Mouse (Mus musculus) limb, embryonic 14.5 days (tissue): ENCODE data around the gene Cdk2ap2. TPM values are rescaled to one million over a fixed set of nuclear protein-coding genes. Genes with fewer than 3 reads are reported as not detected.

Experiments used
- ATAC-seq: fragments of 200-750 bp; cut with Nextera tagmentation; 2 replicates; pipeline ENCODE4 v1.8.0; 2017; ENCODE audit warnings: low read depth, moderate number of reproducible peaks, moderate TSS enrichment; ENCODE audit not compliant: low FRiP score
- DNase-seq: peaks from one replicate; pipeline ENCODE4 v3.0.0-alpha.2; 2015; ENCODE audit warnings: low spot score
- H3K27ac ChIP-seq: fragments of 300-500 bp; sonication (generic); replicated peaks from 2 replicates; pipeline ENCODE4 v1.5.1; 2014; ENCODE audit warnings: low read depth, mild to moderate bottlenecking, low read length, moderate library complexity, mixed read lengths
- H3K27me3 ChIP-seq: fragments of 300-500 bp; sonication (generic); 2 replicates; pipeline ENCODE4 v1.6.1; 2014; ENCODE audit warnings: low read length, mixed read lengths; ENCODE audit not compliant: control insufficient read depth, insufficient read depth
- H3K36me3 ChIP-seq: fragments of 300-500 bp; sonication (generic); 2 replicates; pipeline ENCODE4 v1.6.1; 2014; ENCODE audit warnings: mild to moderate bottlenecking, low read length, moderate library complexity, mixed read lengths; ENCODE audit not compliant: control insufficient read depth, insufficient read depth
- H3K4me1 ChIP-seq: fragments of 300-500 bp; sonication (generic); 2 replicates; pipeline ENCODE4 v1.6.1; 2014; ENCODE audit warnings: antibody characterized with exemption, low read length, mixed read lengths; ENCODE audit not compliant: control insufficient read depth, insufficient read depth
- H3K4me2 ChIP-seq: fragments of 300-500 bp; sonication (generic); replicated peaks from 2 replicates; pipeline ENCODE4 v1.6.1; 2014; ENCODE audit warnings: low read depth, mild to moderate bottlenecking, low read length, moderate library complexity; ENCODE audit not compliant: severe bottlenecking
- H3K4me3 ChIP-seq: fragments of 300-500 bp; sonication (generic); replicated peaks from 2 replicates; pipeline ENCODE4 v1.5.1; 2014; ENCODE audit warnings: low read length
- H3K9ac ChIP-seq: fragments of 300-500 bp; sonication (generic); 2 replicates; pipeline ENCODE4 v1.6.1; 2014; ENCODE audit warnings: mild to moderate bottlenecking, low read depth, low read length, moderate library complexity; ENCODE audit not compliant: severe bottlenecking
- H3K9me3 ChIP-seq: fragments of 300-500 bp; sonication (generic); 2 replicates; pipeline ENCODE4 v1.6.1; 2016; ENCODE audit warnings: low read length; ENCODE audit not compliant: control insufficient read depth
- POLR2A ChIP-seq: fragments of 200-500 bp; IDR thresholded peaks from 2 replicates; pipeline ENCODE4 v1.8.0; 2012; ENCODE audit warnings: inconsistent platforms, mild to moderate bottlenecking, moderate library complexity, borderline replicate concordance; ENCODE audit not compliant: insufficient read depth, insufficient read length; ENCODE audit errors: extremely low read depth
- WGBS: fragments of 180-500 bp; shearing (Covaris S2); extraction: QIAGEN DNeasy Blood & Tissue Kit; methylation state at CpG from one replicate; pipeline ENCODE4 v1.1.7; 2014; 5-methylcytosine and 5-hydroxymethylcytosine counted together
- polyA plus RNA-seq, 2 experiments: library from polyadenylated mRNA; depleted of rRNA in 1 of 2; stranded (reverse) in 1 of 2; unstranded in 1 of 2; fragments of >200 nt; fragmentation: Nextera tagmentation in 1 of 2; extraction: Ambion mirVana in 1 of 2; gene quantifications; 2 replicates each; pipeline versions ENCODE4 v1.2.1 to v1.2.3; 2012 to 2014

Gene Cdk2ap2
- polyA plus RNA-seq, 2 experiments: 45.2 to 67.6 TPM

- Histone ChIP-seq H3K4me3 (no peak overlapping the region), H3K36me3 (peaks cover 73% of the 10 kb centered on the region)
Observed at GRCm38 (mm10) chr19:4115816-4116215, 18.8 kb downstream of the Cdk2ap2 start.

DNA sequence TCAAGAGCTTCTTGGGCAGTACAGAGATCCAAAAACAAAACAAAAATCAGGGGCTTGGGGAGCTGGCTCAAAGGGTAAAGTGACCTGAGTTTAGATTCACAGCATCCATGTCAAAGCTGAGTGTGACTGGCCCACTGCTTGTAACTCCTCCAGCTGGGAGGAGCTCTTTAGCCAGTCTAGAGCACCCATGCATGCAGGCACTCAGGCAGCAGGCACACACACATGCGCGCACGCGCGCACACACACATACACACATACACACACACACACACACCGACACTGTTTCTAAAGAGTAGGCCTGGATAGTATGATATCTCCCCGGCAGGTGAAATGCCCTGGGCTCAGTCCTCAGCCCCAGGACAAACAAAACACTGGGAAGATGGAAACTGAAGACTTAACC is 20.0 kb downstream of the Cdk2ap2 start:
- 98% methylated on average over 7 of the region's 7 CpGs for WGBS
- Histone ChIP-seq H3K4me1 (peaks cover 15% of the 10 kb centered on the region), H3K27ac (no peak overlapping the region), H3K4me3 (no peak overlapping the region), H3K36me3 (peaks cover 66% of the 10 kb centered on the region), H3K9me3 (no peaks in the 10 kb centered on the region), H3K27me3 (no peaks in the 10 kb centered on the region), H3K4me2 (no peak overlapping the region), H3K9ac (no peak overlapping the region; the same call in 1 of the 2 replicates)
- ATAC-seq: no peak
- DNase-seq: no peak
- no peak for TF ChIP-seq POLR2A

More at GRCm38 (mm10) chr19:4115816-4116215, 18.8 kb downstream of the Cdk2ap2 start:
- 82% methylated on average over 11 of the region's 11 CpGs for WGBS
- Histone ChIP-seq H3K27me3 (no peaks in the 10 kb centered on the region), H3K9ac (no peak overlapping the region), H3K4me1 (peaks cover 13% of the 10 kb centered on the region), H3K4me2 (no peak overlapping the region), H3K27ac (no peak overlapping the region), H3K9me3 (no peaks in the 10 kb centered on the region)
- ATAC-seq: no peak
- TF ChIP-seq POLR2A: no peak
- no peak for DNase-seq

- Histone ChIP-seq H3K27ac (no peak overlapping the region), H3K36me3 (peaks cover 55% of the 10 kb centered on the region), H3K4me1 (peaks cover 15% of the 10 kb centered on the region), H3K27me3 (no peaks in the 10 kb centered on the region), H3K4me2 (no peak overlapping the region), H3K4me3 (no peak overlapping the region), H3K9ac (no peak overlapping the region), H3K9me3 (no peaks in the 10 kb centered on the region)
- TF ChIP-seq POLR2A: no peak
- 95% methylated on average over 2 of the region's 2 CpGs for WGBS
- no peak for ATAC-seq
- no peak for DNase-seq
Observed at GRCm38 (mm10) chr19:4118350-4118749, 21.4 kb downstream of the Cdk2ap2 start.

DNA sequence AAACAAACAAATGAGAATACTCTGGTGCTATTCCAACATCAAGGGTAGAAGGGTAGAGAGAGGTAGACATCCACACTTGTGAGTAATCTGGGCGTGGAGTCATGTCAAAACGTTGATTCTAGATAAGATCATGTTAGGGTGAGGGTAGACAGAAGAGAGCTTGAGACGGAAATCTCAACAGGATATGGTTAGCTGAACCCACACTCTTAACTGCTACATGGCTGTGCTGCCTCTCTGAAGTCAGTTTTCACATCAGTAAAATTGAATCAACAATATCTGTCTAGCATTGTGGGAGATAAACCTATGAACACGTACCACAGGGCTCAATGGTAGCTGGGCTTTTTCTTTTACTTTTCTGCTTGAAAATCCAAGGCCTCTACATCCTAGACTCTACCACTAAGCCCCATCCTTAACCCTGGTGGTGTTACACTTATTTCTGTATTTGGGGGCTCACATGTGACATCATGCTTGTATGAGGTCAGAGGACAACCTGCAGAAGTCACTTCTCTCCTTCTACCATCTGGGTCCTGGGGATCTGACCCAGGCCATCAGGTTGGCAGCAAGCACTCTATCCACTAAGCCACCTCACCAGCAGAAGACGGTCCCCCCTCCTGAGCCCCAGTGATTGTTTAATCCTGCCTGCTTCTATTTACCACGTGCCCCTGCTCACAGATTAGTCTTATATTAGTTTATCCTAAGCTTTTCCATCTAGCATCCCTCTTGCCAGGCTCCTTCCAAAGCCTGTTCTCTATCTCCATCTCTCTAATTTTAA is 22.9 kb downstream of the Cdk2ap2 start:
- Histone ChIP-seq H3K27ac (no peak overlapping the region), H3K27me3 (no peaks in the 10 kb centered on the region), H3K9ac (0 out of 2 replicates have a peak overlapping the region, but pooled peaks have one; percentile 8), H3K4me3 (no peak overlapping the region), H3K4me2 (peak overlapping the region; percentile 55; the same call in 1 of the 2 replicates), H3K9me3 (no peaks in the 10 kb centered on the region), H3K4me1 (peaks cover 9% of the 10 kb centered on the region), H3K36me3 (peaks cover 40% of the 10 kb centered on the region)
- DNase-seq: no peak
- TF ChIP-seq POLR2A: no peak
- no peak for ATAC-seq
- WGBS: 94% methylated on average over 6 of the region's 6 CpGs

DNA sequence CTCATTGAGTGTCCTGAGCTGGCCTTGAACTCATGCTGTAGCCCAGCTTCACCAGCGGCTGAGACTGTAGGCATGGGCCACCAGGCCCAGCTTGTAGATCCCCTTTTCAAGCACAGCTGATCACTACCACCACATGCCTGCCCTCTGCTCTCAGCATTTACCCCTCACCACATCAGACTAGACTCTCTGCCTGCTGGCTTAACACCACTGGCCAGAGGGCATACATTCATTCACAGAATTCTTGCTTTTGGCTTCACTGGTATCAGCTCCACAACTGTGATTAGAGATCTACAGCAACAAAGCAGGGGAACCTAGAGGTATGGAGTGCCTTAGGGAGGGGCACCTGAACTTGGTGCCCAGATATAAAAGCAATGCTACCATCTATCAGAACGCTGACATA is 23.5 kb downstream of the Cdk2ap2 start:
- no peaks in the 10 kb centered on the region for H3K9me3 ChIP-seq
- no peak for DNase-seq
- H3K36me3 ChIP-seq: peaks cover 34% of the 10 kb centered on the region
- ATAC-seq: no peak
- no peak for TF ChIP-seq POLR2A
- peak overlapping the region; percentile 46 for H3K4me3 ChIP-seq
- peak overlapping the region; percentile 55 for H3K4me2 ChIP-seq
- H3K27ac ChIP-seq: no peak overlapping the region
- no peaks in the 10 kb centered on the region for H3K27me3 ChIP-seq
- 0 out of 2 replicates have a peak overlapping the region, but pooled peaks have one; percentile 8 for H3K9ac ChIP-seq
- peaks cover 9% of the 10 kb centered on the region for H3K4me1 ChIP-seq
- WGBS: 96% methylated on average over 2 of the region's 2 CpGs
